Mouse (Mus musculus): ENCODE data around the gene Snapc4. TPM values are rescaled to one million over a fixed set of nuclear protein-coding genes. Genes with fewer than 3 reads are reported as not detected.
"Not testable (repeated sequence)": the region's sequence is repeated elsewhere in the genome, so short reads cannot be mapped to it uniquely, and the experiment has no call there.

Snapc4 gene
- polyA plus RNA-seq, 1 experiment from 2014 or later = 27.8 TPM

DNA sequence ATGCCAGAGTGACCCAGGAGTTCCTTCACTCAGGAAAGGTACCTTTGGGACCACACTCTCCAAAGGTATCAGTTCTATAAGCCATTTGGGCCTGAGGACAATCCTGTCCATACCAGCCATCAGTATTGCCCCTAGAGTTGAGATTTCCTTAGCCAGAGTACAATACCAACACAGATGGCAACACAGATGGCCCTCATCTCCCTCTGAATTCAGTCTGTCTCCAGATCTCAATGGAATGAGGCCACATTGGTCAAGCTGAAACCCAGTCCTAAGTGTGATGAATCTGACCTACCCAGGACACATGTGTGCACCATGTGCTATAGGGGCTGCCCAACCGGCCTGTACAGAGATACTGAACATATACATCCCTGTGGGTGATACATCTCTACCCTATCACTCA, 21.8 kb upstream of the Snapc4 start:
- H3K9ac ChIP-seq = no peak overlapping the region
- H3K27ac ChIP-seq = no peak overlapping the region
- H3K36me3 ChIP-seq = peaks cover 53% of the 10 kb centered on the region
- H3K4me3 ChIP-seq = no peak overlapping the region
- peaks cover 37% of the 10 kb centered on the region for H3K4me1 ChIP-seq (replicated peaks)
- no peak for ATAC-seq (ENCODE audit: low FRiP score)
- H3K9me3 ChIP-seq = no peaks in the 10 kb centered on the region
- WGBS = 89% methylated on average over 1 of the region's 1 CpGs
- no peaks in the 10 kb centered on the region for H3K27me3 ChIP-seq
- H3K4me2 ChIP-seq = no peak overlapping the region

DNA sequence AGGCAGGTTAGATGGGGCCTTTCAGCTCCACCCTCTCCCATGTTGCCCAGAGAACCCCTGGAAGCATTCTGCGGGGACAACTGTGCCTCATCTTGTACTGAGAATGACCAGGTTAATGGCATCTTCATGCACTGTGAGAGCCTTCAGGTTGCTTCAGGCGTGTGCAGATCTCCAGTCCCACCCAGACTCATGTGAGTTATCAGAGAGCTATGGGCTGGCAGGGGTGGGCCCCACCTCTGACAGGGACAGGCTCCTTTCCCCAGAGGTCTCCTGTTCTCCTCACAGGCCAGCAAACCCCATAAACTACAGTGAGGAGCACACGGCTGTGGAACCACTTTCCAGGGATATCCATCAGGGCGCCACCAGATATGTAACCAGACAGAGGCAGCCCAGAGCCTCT, 20.6 kb upstream of the Snapc4 start:
- no peak overlapping the region for H3K9ac ChIP-seq
- H3K4me3 ChIP-seq = no peak overlapping the region
- H3K9me3 ChIP-seq = no peaks in the 10 kb centered on the region
- H3K27me3 ChIP-seq = no peaks in the 10 kb centered on the region
- H3K4me1 ChIP-seq (replicated peaks) = peaks cover 24% of the 10 kb centered on the region
- ATAC-seq (ENCODE audit: low FRiP score) = no peak
- no peak overlapping the region for H3K27ac ChIP-seq
- no peak overlapping the region for H3K4me2 ChIP-seq
- H3K36me3 ChIP-seq = peaks cover 63% of the 10 kb centered on the region
- WGBS = 93% methylated on average over 4 of the region's 4 CpGs

DNA sequence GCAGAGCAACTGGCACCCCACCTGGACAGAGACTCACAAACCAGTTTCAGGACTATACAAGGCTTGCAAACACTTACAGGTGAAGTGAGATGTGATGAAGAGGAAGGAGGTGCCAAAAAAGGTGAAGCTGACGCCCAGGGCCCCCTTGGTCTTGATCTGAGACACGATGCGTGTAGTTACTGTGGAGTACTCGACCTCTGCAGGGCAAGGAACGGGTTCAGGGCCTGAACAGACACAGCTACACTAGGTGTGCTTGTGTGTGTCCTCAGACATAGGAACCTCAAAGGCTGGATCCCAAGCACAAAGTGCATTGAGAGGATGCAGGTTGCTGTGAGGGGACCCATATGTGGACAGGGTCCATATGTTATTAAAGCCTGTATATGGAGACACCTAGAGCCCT, 19.8 kb upstream of the Snapc4 start:
- H3K4me2 ChIP-seq = no peak overlapping the region
- ATAC-seq (ENCODE audit: low FRiP score) = no peak
- H3K4me3 ChIP-seq = no peak overlapping the region
- WGBS = 83% methylated on average over 5 of the region's 5 CpGs
- H3K9ac ChIP-seq = no peak overlapping the region
- peaks cover 17% of the 10 kb centered on the region for H3K4me1 ChIP-seq (replicated peaks)
- no peak overlapping the region for H3K27ac ChIP-seq
- no peaks in the 10 kb centered on the region for H3K27me3 ChIP-seq
- H3K36me3 ChIP-seq = peaks cover 70% of the 10 kb centered on the region
- no peaks in the 10 kb centered on the region for H3K9me3 ChIP-seq

DNA sequence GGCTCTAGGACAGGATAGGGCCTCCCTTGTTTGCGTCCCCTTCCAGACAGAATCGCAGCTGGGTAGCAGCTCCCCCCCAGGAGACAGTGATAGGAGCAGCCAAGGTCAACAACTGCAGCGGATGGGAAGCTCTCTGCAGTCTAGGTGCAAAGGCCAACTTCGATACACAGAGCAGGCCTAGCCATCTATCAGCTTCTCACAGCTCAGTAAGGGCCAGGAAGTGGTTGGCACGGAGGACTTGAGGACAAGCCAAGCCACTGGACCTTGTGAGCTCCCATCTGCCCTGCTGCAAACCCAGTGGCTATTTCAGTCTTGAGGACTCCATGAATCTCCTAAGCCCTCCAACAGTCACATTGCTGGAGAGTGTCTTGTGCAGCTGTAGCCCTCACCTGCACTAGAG, 19.2 kb upstream of the Snapc4 start:
- Histone ChIP-seq H3K4me1 (replicated peaks) (peaks cover 10% of the 10 kb centered on the region), H3K27ac (no peak overlapping the region), H3K27me3 (no peaks in the 10 kb centered on the region), H3K9ac (no peak overlapping the region), H3K4me3 (no peak overlapping the region), H3K36me3 (peaks cover 77% of the 10 kb centered on the region), H3K4me2 (no peak overlapping the region), H3K9me3 (no peaks in the 10 kb centered on the region)
- 86% methylated on average over 5 of the region's 5 CpGs for WGBS
- no peak for ATAC-seq (ENCODE audit: low FRiP score)

DNA sequence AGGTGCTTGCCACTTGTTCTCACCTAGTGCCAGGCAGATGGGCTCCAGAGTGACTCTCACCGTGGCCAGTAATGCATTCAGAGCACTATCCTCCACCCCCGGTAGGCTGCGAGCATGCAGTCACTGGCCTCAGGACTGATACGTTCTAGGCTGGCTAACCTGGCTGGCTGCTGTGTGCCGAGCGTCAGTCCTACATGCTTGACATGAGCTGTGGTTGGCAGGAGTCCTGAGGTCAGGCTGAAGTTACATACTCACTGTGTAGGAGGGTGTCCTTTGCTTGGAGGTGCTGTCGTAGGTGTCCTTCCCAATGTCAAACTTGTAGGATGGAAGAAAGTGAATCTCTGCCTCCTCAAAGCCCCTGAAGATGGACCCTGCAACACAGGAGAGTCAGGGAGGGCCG, 18.5 kb upstream of the Snapc4 start:
- Histone ChIP-seq H3K4me1 (replicated peaks) (0 out of 2 replicates have a peak, but pooled peaks cover 9% of the 10 kb centered on the region), H3K9ac (no peak overlapping the region), H3K36me3 (peaks cover 83% of the 10 kb centered on the region), H3K4me2 (no peak overlapping the region), H3K27ac (no peak overlapping the region), H3K9me3 (no peaks in the 10 kb centered on the region), H3K4me3 (no peak overlapping the region), H3K27me3 (no peaks in the 10 kb centered on the region)
- ATAC-seq (ENCODE audit: low FRiP score) = no peak; the same call in 1 of the 2 replicates
- 89% methylated on average over 8 of the region's 8 CpGs for WGBS

DNA sequence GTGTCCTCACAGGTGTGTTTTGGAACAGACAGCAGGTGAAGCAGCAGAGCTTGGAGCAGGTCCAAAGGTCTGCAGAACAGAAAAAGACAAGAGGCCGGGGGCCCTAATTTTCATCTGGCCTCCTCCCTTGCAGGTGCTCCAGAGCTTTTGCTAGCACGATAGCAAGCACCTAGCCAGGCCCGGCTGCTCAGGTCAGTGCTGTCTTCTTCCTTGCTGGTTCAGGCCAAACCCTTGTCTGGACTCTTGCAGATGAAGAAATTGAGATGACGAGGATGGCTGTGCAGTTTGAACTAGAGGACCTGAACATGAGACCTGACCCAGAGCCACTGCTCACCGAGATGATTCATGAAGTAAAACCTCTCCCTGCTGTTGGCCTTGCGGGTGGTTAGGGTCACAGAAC, 11.2 kb upstream of the Snapc4 start:
- Histone ChIP-seq H3K9me3 (no peaks in the 10 kb centered on the region), H3K36me3 (peaks cover 76% of the 10 kb centered on the region), H3K27ac (no peak overlapping the region), H3K9ac (no peak overlapping the region), H3K4me2 (no peak overlapping the region), H3K27me3 (no peaks in the 10 kb centered on the region), H3K4me3 (no peak overlapping the region), H3K4me1 (replicated peaks) (peaks cover 28% of the 10 kb centered on the region)
- WGBS = 90% methylated on average over 6 of the region's 6 CpGs
- no peak for ATAC-seq (ENCODE audit: low FRiP score)

DNA sequence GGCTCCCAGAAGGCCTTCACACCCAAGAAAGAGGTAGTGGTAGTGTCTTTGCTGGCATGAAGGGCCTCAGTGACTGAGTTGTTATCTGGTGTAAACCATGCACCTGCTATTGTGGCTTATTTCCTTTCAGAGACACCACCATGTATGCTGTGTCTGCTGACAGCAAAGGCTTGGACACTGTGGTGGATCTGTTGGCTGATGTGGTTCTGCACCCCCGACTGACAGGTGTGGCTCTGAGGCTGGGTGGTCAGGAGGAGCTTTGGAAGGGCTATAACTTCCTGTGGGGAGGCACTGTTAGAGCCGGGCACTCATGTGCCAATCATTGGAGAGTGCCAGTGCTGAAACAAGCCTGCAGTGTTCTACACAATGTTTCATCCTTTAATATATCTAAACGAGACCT, 10.5 kb upstream of the Snapc4 start:
- 0 out of 2 replicates have a peak overlapping the region, but pooled peaks have one; percentile 3 for H3K4me3 ChIP-seq
- peaks cover 76% of the 10 kb centered on the region for H3K36me3 ChIP-seq
- H3K27me3 ChIP-seq = no peaks in the 10 kb centered on the region
- H3K27ac ChIP-seq = no peak overlapping the region
- peaks cover 28% of the 10 kb centered on the region for H3K4me1 ChIP-seq (replicated peaks)
- ATAC-seq (ENCODE audit: low FRiP score) = no peak
- H3K9me3 ChIP-seq = no peaks in the 10 kb centered on the region
- 0 out of 2 replicates have a peak overlapping the region, but pooled peaks have one; percentile 99 for H3K4me2 ChIP-seq
- no peak overlapping the region for H3K9ac ChIP-seq
- WGBS = 93% methylated on average over 3 of the region's 3 CpGs

DNA sequence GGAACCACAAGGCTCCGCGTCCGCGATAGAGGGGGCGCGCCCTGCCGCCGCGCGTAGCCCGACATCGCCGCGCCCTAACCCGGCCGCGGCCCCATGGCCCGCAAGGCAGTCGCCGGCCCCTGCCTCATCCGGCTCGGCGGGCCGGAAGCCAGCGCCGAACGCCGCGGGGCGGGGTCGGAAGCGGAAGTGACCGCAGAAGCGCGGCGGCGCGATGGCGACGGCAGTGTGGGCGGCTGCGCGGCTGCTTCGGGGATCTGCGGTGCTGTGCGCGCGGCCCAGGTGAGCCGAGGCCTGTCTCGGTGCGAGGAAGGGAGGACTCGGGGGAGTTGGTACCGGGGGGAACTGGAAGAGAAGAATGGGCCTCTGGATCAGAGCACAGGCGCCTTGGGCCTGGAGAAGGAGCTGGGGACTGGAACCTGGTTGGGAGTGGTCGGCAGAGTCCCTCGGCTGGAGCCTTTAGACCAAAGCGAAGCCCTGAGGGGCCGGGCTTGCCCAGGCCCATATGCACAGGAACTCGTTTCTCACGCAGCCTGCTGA, 8.8 kb upstream of the Snapc4 start, which contains the start of the genes Entr1 and Pmpca:
TSS of gene Entr1 (minus strand) at position 163 of the 537 bp plus-strand sequence.
TSS of gene Pmpca (plus strand) at position 186 of the 537 bp plus-strand sequence.
- H3K4me2 ChIP-seq = peak within 1 kb of the TSS; percentile 99
- H3K4me3 ChIP-seq = peak within 1 kb of the TSS; percentile 97
- no peaks in the 10 kb centered on the region for H3K9me3 ChIP-seq
- no peaks in the 10 kb centered on the region for H3K27me3 ChIP-seq
- peak; percentile 92 for ATAC-seq (ENCODE audit: low FRiP score)
- H3K9ac ChIP-seq = peak within 1 kb of the TSS; percentile 97
- peaks cover 76% of the 10 kb centered on the region for H3K36me3 ChIP-seq
- H3K27ac ChIP-seq = peak within 1 kb of the TSS; percentile 86
- WGBS = under 1% methylated on average over 53 of the region's 60 CpGs
- H3K4me1 ChIP-seq (replicated peaks) = peaks cover 28% of the 10 kb centered on the region

DNA sequence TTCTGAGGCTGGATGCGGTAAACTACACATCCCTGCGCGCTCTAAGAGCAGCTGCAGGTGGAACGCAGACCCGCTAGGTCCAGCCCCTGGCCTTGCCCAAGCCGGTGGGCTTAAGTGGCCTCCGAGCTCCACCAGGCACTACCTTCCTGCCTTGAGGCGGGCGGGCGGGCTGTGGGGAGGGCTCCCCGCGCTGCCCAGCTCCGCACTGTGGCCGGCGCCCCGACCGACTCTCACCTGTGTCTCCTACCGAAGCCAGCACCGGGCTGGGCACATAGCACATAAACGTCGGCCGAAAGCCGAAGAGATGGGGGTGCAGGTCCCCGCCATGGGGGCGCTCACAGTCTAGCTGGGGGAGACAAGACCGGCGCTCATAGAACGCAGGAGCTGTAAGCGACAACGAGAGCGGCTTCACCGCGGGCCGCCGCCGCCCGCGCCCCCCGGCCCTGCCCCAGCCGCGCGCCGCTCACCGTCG, 8.3 kb upstream of the Snapc4 start:
- Histone ChIP-seq H3K27ac (peak overlapping the region; percentile 86), H3K4me2 (peak overlapping the region; percentile 99), H3K4me1 (replicated peaks) (peaks cover 28% of the 10 kb centered on the region), H3K27me3 (no peaks in the 10 kb centered on the region), H3K36me3 (peaks cover 76% of the 10 kb centered on the region), H3K9me3 (no peaks in the 10 kb centered on the region), H3K9ac (peak overlapping the region; percentile 97), H3K4me3 (peak overlapping the region; percentile 97)
- WGBS = 0% methylated on average over 30 of the region's 45 CpGs
- peak; percentile 71 for ATAC-seq (ENCODE audit: low FRiP score)

DNA sequence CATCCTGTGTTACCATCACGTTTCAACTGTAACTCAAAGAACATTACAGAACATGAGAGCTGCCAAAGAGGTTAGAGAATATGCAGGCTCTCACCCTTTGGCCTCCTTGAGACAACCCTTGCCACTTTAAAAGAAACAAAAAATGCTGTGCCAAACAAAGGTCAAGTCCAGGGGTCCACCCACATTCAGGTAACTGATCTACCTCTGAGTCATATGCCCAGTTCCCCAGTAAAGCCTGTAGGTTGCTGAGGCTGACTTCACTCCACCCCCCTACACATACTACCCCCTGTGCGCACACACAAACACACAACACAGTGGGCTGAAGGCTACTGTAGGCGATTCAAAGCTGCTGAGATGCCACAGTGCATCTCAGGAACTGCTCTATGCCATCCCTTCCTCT, 7.3 kb upstream of the Snapc4 start:
- Histone ChIP-seq H3K9ac (peak overlapping the region; percentile 16; the same call in 1 of the 2 replicates), H3K9me3 (no peaks in the 10 kb centered on the region), H3K36me3 (peaks cover 76% of the 10 kb centered on the region)

DNA sequence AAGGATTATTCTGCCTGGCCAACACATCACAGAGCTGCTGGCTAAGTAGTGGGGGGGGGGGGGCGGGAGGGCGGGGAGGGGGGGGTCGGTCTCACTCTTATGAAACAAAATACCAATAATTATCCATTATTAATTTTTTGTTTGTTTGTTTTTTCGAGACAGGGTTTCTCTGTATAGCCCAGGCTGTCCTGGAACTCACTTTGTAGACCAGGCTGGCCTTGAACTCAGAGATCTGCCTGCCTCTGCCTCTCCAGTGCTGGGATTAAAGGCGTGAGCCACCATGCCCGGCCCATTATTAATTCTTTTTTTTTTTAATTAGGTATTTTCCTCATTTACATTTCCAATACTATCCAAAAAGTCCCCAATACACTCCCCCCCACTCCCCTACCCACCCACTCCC, 418 bp upstream of the Snapc4 start:
- peak overlapping the region; percentile 86 for H3K9ac ChIP-seq
- H3K36me3 ChIP-seq = peaks cover 73% of the 10 kb centered on the region
- peak overlapping the region; percentile 55 for H3K27ac ChIP-seq
- not testable (repeated sequence) for ATAC-seq (ENCODE audit: low FRiP score); H3K27me3 ChIP-seq; H3K9me3 ChIP-seq
- WGBS = 41% methylated on average over 6 of the region's 6 CpGs
- H3K4me1 ChIP-seq (replicated peaks) = peaks cover 21% of the 10 kb centered on the region
- H3K4me2 ChIP-seq = peak overlapping the region; percentile 97
- peak overlapping the region; percentile 79 for H3K4me3 ChIP-seq

More for the DNA sequence above, 7.3 kb upstream of the Snapc4 start:
- ATAC-seq (ENCODE audit: low FRiP score) = no peak
- peak overlapping the region; percentile 99 for H3K4me2 ChIP-seq
- peak overlapping the region; percentile 97 for H3K4me3 ChIP-seq
- WGBS = 93% methylated on average over 3 of the region's 3 CpGs
- peaks cover 28% of the 10 kb centered on the region for H3K4me1 ChIP-seq (replicated peaks)
- no peak overlapping the region for H3K27ac ChIP-seq
- H3K27me3 ChIP-seq = no peaks in the 10 kb centered on the region

DNA sequence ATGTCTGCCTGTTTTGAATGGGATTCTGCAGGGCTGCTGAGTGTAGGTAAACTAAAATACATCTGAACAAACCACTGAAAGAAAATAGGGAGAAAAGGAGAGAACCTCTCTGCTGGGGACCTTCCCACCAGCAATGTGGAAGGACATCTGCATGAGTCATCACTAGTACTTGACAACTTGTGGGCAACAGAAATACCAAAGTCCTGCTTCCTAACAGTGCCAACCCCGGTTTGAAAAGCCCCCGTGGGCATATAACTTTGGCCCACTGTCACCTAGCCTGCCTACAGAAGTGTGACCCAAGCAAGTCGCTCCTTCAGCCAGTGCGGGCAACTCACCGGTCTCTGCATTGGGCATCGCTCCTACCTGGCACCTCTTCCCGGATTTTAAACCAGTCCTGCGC, 8.1 kb downstream of the Snapc4 start:
- Histone ChIP-seq H3K4me2 (no peak overlapping the region), H3K36me3 (peaks cover 99% of the 10 kb centered on the region), H3K9ac (no peak overlapping the region), H3K27ac (no peak overlapping the region), H3K4me3 (no peak overlapping the region), H3K4me1 (replicated peaks) (no peaks in the 10 kb centered on the region), H3K27me3 (no peaks in the 10 kb centered on the region), H3K9me3 (no peaks in the 10 kb centered on the region)
- 95% methylated on average over 8 of the region's 8 CpGs for WGBS
- no peak for ATAC-seq (ENCODE audit: low FRiP score)

DNA sequence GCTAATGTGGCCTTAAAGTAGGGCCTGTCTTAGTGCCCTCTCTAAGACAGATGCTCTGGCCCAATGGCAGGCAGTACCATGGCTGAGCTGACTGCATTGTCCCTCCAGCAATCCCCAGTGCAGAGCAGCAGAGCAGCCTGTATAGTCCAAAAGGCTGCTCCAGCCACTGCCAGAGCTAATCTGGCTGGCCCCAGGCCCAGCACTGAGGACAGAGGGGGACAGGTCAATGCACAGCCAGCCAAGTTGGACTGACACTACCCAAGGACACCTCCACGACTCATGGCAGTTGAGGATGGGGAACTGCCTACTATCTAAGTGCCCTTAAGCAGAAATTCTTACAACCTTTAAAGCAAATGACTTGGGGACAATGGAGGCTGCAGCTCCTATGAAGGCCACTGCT, 11.9 kb downstream of the Snapc4 start:
- no peaks in the 10 kb centered on the region for H3K9me3 ChIP-seq
- no peak for ATAC-seq (ENCODE audit: low FRiP score)
- peaks cover 99% of the 10 kb centered on the region for H3K36me3 ChIP-seq
- 96% methylated on average over 1 of the region's 1 CpGs for WGBS
- no peak overlapping the region for H3K9ac ChIP-seq
- no peak overlapping the region for H3K27ac ChIP-seq
- H3K4me3 ChIP-seq = no peak overlapping the region
- no peaks in the 10 kb centered on the region for H3K27me3 ChIP-seq
- no peak overlapping the region for H3K4me2 ChIP-seq
- no peaks in the 10 kb centered on the region for H3K4me1 ChIP-seq (replicated peaks)

Measured in hindbrain, embryonic 13.5 days (tissue).